ENCODE assay signal across 25 mouse cellular contexts in the genomic region with DNA sequence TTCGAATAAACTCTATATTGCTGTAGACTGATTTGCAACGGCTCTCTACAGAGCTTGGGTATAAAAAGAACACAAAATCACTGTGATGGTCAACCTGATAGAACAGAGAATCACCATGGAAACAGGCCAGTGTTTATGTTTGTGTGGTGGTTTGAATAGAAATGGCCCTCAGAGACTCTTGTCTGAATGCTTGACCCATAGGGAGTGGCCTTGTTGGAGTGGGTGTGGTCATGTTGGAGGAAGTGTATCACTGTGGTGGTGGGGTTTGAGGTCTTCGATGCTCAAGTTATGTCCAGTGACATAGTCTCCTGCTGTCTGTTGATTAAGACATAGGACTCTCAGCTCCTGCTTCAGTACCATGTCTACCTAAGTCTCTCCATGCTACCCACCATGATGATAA.
DNase-seq lines count a peak whose midpoint lies in the region; ATAC-seq lines count a peak whose summit lies in the region.
"Had no signal": no experiment of that assay in that cellular context is flagged by ENCODE, and none has a peak within 500 bp of the region (broad histone marks: within the 10 kb centered on the region; RNA-seq: fewer than 3 reads in every experiment).

No protein-coding gene starts in this region.

- H3K27me3 ChIP-seq in forebrain, embryonic 12.5 days: peaks cover 6% of the 10 kb centered on the region
- no peaks in the 10 kb centered on the region for H3K27me3 ChIP-seq in forebrain, embryonic 15.5 days
- peaks cover 5% of the 10 kb centered on the region; the same call in 1 of the 2 replicates for H3K27me3 ChIP-seq in midbrain, embryonic 11.5 days (ENCODE audit: control insufficient read depth, insufficient read depth, low read length)
- no peaks in the 10 kb centered on the region for H3K27me3 ChIP-seq in midbrain, embryonic 16.5 days (ENCODE audit: control insufficient read depth, insufficient read depth, low read depth, low read length)
- H3K27me3 ChIP-seq: CH12.LX; embryonic facial prominence, embryonic 15.5 days; intestine, embryonic 15.5 days had no signal

- H3K4me3 ChIP-seq in forebrain, embryonic 12.5 days (replicated peaks): no peak overlapping the region
- no peak overlapping the region for H3K4me3 ChIP-seq in forebrain, embryonic 15.5 days
- H3K4me3 ChIP-seq in midbrain, embryonic 11.5 days (ENCODE audit: low read depth, low read length): no peak overlapping the region
- H3K4me3 ChIP-seq in midbrain, embryonic 16.5 days (ENCODE audit: low read depth, low read length): no peak overlapping the region
- H3K4me3 ChIP-seq: embryonic facial prominence, embryonic 15.5 days; erythroblast, embryonic 14.5 days; gastrocnemius, adult 2 months; heart, embryonic 10.5 days; intestine, embryonic 15.5 days had no signal

- no peak for DNase-seq in midbrain, embryonic 11.5 days (ENCODE audit: low spot score, missing footprints)
- DNase-seq in R1 (ENCODE audit: low read depth, low spot score): peak; percentile 79
- DNase-seq in cerebellum, adult 8-10 months: no peak
- no peak for DNase-seq in gastrocnemius, postnatal 10 days
- DNase-seq: adrenal gland, postnatal 36 days; cerebellum, adult 2 months; cerebellum, postnatal 14 days; embryo, embryonic 11 days; gastrocnemius, adult 2 months; gastrocnemius, postnatal 36 days; heart, adult 18-20 months; heart, postnatal 10 days; heart, postnatal 4 days; kidney, adult 18-20 months had no signal

- no peak overlapping the region for H3K4me2 ChIP-seq in forebrain, embryonic 12.5 days
- no peak overlapping the region for H3K4me2 ChIP-seq in forebrain, embryonic 15.5 days (replicated peaks)
- H3K4me2 ChIP-seq in midbrain, embryonic 11.5 days: no peak overlapping the region
- no peak overlapping the region for H3K4me2 ChIP-seq in midbrain, embryonic 16.5 days (ENCODE audit: low read length)
- H3K4me2 ChIP-seq: embryonic facial prominence, embryonic 15.5 days; hindbrain, embryonic 14.5 days; intestine, embryonic 15.5 days had no signal

- no peak for ATAC-seq in forebrain, embryonic 12.5 days (ENCODE audit: low FRiP score)
- ATAC-seq in forebrain, embryonic 15.5 days (replicated peaks): no peak
- peak; percentile 19; the same call in 1 of the 2 replicates for ATAC-seq in midbrain, embryonic 11.5 days (ENCODE audit: low FRiP score)
- ATAC-seq in midbrain, embryonic 16.5 days: no peak
- ATAC-seq: activated CD4-positive, CD25-positive, alpha-beta regulatory T cell, adult 4 months; intestine, embryonic 15.5 days had no signal

- WGBS in forebrain, embryonic 12.5 days: 62% methylated on average over 3 of the region's 3 CpGs
- 54% methylated on average over 3 of the region's 3 CpGs for WGBS in forebrain, embryonic 15.5 days
- 70% methylated on average over 3 of the region's 3 CpGs for WGBS in midbrain, embryonic 11.5 days
- 49% methylated on average over 3 of the region's 3 CpGs for WGBS in midbrain, embryonic 16.5 days

- no peak overlapping the region for H3K9ac ChIP-seq in forebrain, embryonic 12.5 days
- H3K9ac ChIP-seq in forebrain, embryonic 15.5 days (replicated peaks): no peak overlapping the region
- no peak overlapping the region for H3K9ac ChIP-seq in midbrain, embryonic 11.5 days (ENCODE audit: low read length)
- H3K9ac ChIP-seq in midbrain, embryonic 16.5 days (ENCODE audit: low read depth, low read length): no peak overlapping the region
- H3K9ac ChIP-seq: embryonic facial prominence, embryonic 15.5 days; hindbrain, embryonic 14.5 days; intestine, embryonic 15.5 days had no signal

- peak overlapping the region; percentile 65; the same call in 1 of the 2 replicates for H3K27ac ChIP-seq in forebrain, embryonic 12.5 days
- no peak overlapping the region for H3K27ac ChIP-seq in forebrain, embryonic 15.5 days (replicated peaks)
- no peak overlapping the region for H3K27ac ChIP-seq in midbrain, embryonic 11.5 days (ENCODE audit: low read depth, low read length)
- no peak overlapping the region for H3K27ac ChIP-seq in midbrain, embryonic 16.5 days (ENCODE audit: low read length)
- H3K27ac ChIP-seq: embryonic facial prominence, embryonic 15.5 days; gastrocnemius, adult 2 months; heart, embryonic 10.5 days; hindbrain, embryonic 14.5 days; intestine, embryonic 15.5 days had no signal

- H3K9me3 ChIP-seq in forebrain, embryonic 12.5 days: no peaks in the 10 kb centered on the region
- H3K9me3 ChIP-seq in forebrain, embryonic 15.5 days: no peaks in the 10 kb centered on the region
- H3K9me3 ChIP-seq in midbrain, embryonic 11.5 days (ENCODE audit: control insufficient read depth, low read length): no peaks in the 10 kb centered on the region
- H3K9me3 ChIP-seq in midbrain, embryonic 16.5 days (replicated peaks; ENCODE audit: control insufficient read depth, low read length, poor library complexity, severe bottlenecking): no peaks in the 10 kb centered on the region
- H3K9me3 ChIP-seq: embryonic facial prominence, embryonic 15.5 days; G1E; heart, embryonic 10.5 days; intestine, embryonic 15.5 days had no signal

- H3K4me1 ChIP-seq in forebrain, embryonic 12.5 days: peaks cover 34% of the 10 kb centered on the region
- peaks cover 23% of the 10 kb centered on the region for H3K4me1 ChIP-seq in forebrain, embryonic 15.5 days
- peaks cover 13% of the 10 kb centered on the region for H3K4me1 ChIP-seq in midbrain, embryonic 11.5 days (ENCODE audit: control insufficient read depth, insufficient read depth, low read length)
- peaks cover 6% of the 10 kb centered on the region; the same call in 1 of the 2 replicates for H3K4me1 ChIP-seq in midbrain, embryonic 16.5 days (ENCODE audit: control insufficient read depth, insufficient read depth, low read length)
- H3K4me1 ChIP-seq: heart, embryonic 10.5 days; intestine, embryonic 15.5 days had no signal

- no peaks in the 10 kb centered on the region for H3K36me3 ChIP-seq in forebrain, embryonic 12.5 days (replicated peaks)
- H3K36me3 ChIP-seq in forebrain, embryonic 15.5 days: no peaks in the 10 kb centered on the region
- no peaks in the 10 kb centered on the region for H3K36me3 ChIP-seq in midbrain, embryonic 11.5 days (ENCODE audit: control insufficient read depth, insufficient read depth, low read length)
- H3K36me3 ChIP-seq in midbrain, embryonic 16.5 days (ENCODE audit: control insufficient read depth, insufficient read depth, low read length): no peaks in the 10 kb centered on the region
- H3K36me3 ChIP-seq: embryonic facial prominence, embryonic 15.5 days; G1E; heart, embryonic 10.5 days; intestine, embryonic 15.5 days had no signal
